Mouse (Mus musculus): ENCODE measurements around the gene Bex2.
A peak's percentile ranks its signal among the peaks of the same experiment; 100 is the strongest.
"Not testable (repeated sequence)": the region's sequence is repeated elsewhere in the genome, so short reads cannot be mapped to it uniquely, and the experiment has no call there.

Gene Bex2

GRCm38 (mm10) chrX:136068020-136068419 is at the start of gene Bex2:
Bex2 (minus strand) TSS chrX:136068236.
- DNase-seq: not testable (repeated sequence)

GRCm38 (mm10) chrX:136115419-136115961 is 47.5 kb upstream of the Bex2 start:
- no peak for DNase-seq

GRCm38 (mm10) chrX:136115015-136115414 is 47.0 kb upstream of the Bex2 start:
- no peak for DNase-seq

- peak; percentile 46 for DNase-seq
Measured at GRCm38 (mm10) chrX:136107942-136108341, 39.9 kb upstream of the Bex2 start.

GRCm38 (mm10) chrX:136104724-136105088 is 36.7 kb upstream of the Bex2 start:
- no peak for DNase-seq

GRCm38 (mm10) chrX:136104046-136104723 is 36.1 kb upstream of the Bex2 start:
- no peak for DNase-seq

GRCm38 (mm10) chrX:136094421-136094820 is 26.4 kb upstream of the Bex2 start:
- no peak for DNase-seq

- no peak for DNase-seq
Measured at GRCm38 (mm10) chrX:136092497-136093279, 24.7 kb upstream of the Bex2 start.

GRCm38 (mm10) chrX:136085155-136085554 is 17.1 kb upstream of the Bex2 start, which contains the start of gene Nxf3:
Nxf3 (minus strand) TSS chrX:136085255.
- no peak for DNase-seq

GRCm38 (mm10) chrX:136067201-136067991 is 640 bp downstream of the Bex2 start:
- DNase-seq: not testable (repeated sequence)

- no peak for DNase-seq
Measured at GRCm38 (mm10) chrX:136060698-136061097, 7.3 kb downstream of the Bex2 start.

GRCm38 (mm10) chrX:136051219-136051618 is 16.8 kb downstream of the Bex2 start:
- DNase-seq: no peak

- peak; percentile 48 for DNase-seq
Measured at GRCm38 (mm10) chrX:136047528-136047927, 20.5 kb downstream of the Bex2 start.

- no peak for DNase-seq
Measured at GRCm38 (mm10) chrX:136043726-136044125, 24.3 kb downstream of the Bex2 start.

- DNase-seq: peak; percentile 3
Measured at GRCm38 (mm10) chrX:136032799-136033763, 35.0 kb downstream of the Bex2 start, which contains the start of gene Arxes1. Arxes1 (plus strand) TSS chrX:136033367.

- no peak for DNase-seq
Measured at GRCm38 (mm10) chrX:136030331-136030730, 37.7 kb downstream of the Bex2 start.
